11 mouse cellular contexts compared by ENCODE assay signal in the genomic region with DNA sequence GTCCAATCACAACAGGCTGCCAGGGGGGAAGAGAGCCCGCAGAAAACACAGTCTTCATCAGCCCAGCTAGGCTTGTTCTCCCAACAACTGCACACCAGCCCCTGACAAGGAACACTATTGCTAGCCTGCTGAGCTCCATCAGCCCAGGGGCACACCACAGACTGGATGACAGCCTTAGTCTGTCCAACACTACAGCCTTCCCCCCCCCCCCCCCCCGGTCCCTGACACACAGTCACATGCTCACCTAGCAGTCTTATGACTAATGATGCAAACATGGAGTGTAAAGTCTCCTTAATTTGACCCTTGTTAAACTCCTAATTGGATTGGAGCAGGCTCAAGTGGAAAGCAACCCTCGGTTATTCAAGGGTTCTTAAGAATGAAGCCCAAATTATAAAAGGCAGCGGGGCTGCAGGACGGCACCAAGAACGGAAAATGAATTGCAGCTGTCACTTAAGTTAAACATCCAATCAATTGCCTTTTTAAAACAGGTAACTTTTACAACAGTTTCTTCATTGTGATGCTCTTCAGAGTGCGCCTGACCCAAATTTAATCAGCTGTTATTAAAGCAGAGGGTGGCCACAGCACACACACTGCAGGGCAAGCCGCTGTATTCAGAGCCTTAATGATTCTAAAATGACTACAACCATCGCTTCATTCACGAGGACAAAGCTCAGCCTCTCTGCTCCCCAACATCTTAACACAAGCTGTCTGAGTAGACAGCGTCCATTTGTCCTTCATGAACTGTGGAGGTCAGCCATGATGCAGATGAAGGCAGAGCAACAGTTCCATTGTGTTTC. TPM values are rescaled to one million over a fixed set of nuclear protein-coding genes. Genes with fewer than 3 reads are reported as not detected.
DNase-seq lines count a peak whose midpoint lies in the region; ATAC-seq lines count a peak whose summit lies in the region.
"Had no signal": no experiment of that assay in that cellular context is flagged by ENCODE, and none has a peak within 500 bp of the region (broad histone marks: within the 10 kb centered on the region; RNA-seq: fewer than 3 reads in every experiment).

No protein-coding gene starts in this region.

- intact Hi-C loops in left cerebral cortex, postnatal 14 days (cut with DNase I): no loop called here

- 8% methylated on average over 11 of the region's 11 CpGs for WGBS in midbrain, embryonic 13.5 days

- H3K4me1 ChIP-seq in midbrain, embryonic 13.5 days (replicated peaks): peaks cover 61% of the 10 kb centered on the region
- H3K4me1 ChIP-seq: liver, embryonic 12.5 days had no signal

- peak; percentile 15 for DNase-seq in 3134 (ENCODE audit: extremely low read depth, insufficient read length, low spot score)
- peak; percentile 53 for DNase-seq in brain, adult 2 months (ENCODE audit: low read depth, low spot score)
- peak; percentile 64 for DNase-seq in forelimb bud, embryonic 11.5 days (ENCODE audit: low read depth, low spot score)
- DNase-seq in adrenal gland, postnatal 10 days: no peak
- no peak for DNase-seq in left cerebral cortex, postnatal 14 days (ENCODE audit: low spot score in 2 of 2)
- DNase-seq in adrenal gland, adult (ENCODE audit: inconsistent age in 2 of 2, low spot score in 1 of 2): no peak
- DNase-seq: adrenal gland, postnatal 25 days; cerebellum, postnatal 25 days; heart, postnatal 4 days had no signal

- ATAC-seq in midbrain, embryonic 13.5 days: peak; percentile 91
- ATAC-seq: liver, embryonic 12.5 days had no signal

- H3K36me3 ChIP-seq in midbrain, embryonic 13.5 days: no peaks in the 10 kb centered on the region
- H3K36me3 ChIP-seq: liver, embryonic 12.5 days had no signal

- no peaks in the 10 kb centered on the region for H3K27me3 ChIP-seq in midbrain, embryonic 13.5 days
- H3K27me3 ChIP-seq: liver, embryonic 12.5 days had no signal

- H3K4me3 ChIP-seq in midbrain, embryonic 13.5 days (replicated peaks): no peak overlapping the region
- H3K4me3 ChIP-seq: liver, embryonic 12.5 days had no signal

- H3K4me2 ChIP-seq in midbrain, embryonic 13.5 days (replicated peaks): peak overlapping the region; percentile 31
- H3K4me2 ChIP-seq: liver, embryonic 12.5 days had no signal

- H3K9me3 ChIP-seq in midbrain, embryonic 13.5 days: no peaks in the 10 kb centered on the region
- H3K9me3 ChIP-seq: liver, embryonic 12.5 days had no signal

- H3K27ac ChIP-seq in midbrain, embryonic 13.5 days: peak overlapping the region; percentile 88
- H3K27ac ChIP-seq: liver, embryonic 12.5 days had no signal

- H3K9ac ChIP-seq in midbrain, embryonic 13.5 days (replicated peaks): peak overlapping the region; percentile 21; the same call in 1 of the 2 replicates
- H3K9ac ChIP-seq: liver, embryonic 12.5 days had no signal

RNA-seq across cellular contexts. Expression of gene Mab21l1, which starts 26.3 kb away (rescaled TPM):
- 157 and 181 TPM in 2 replicates for polyA plus RNA-seq in midbrain, embryonic 13.5 days (2015; fragmentation: Nextera tagmentation; extraction: Ambion mirVana)
- total RNA-seq in adrenal gland, postnatal 10 days (2021): 1 to 10 TPM; 1.4 to 2.9 TPM
- total RNA-seq in left cerebral cortex, postnatal 14 days (2021): 1 to 10 TPM in 1 of 2 experiments, under 1 TPM in 1; 0.86 to 2.1 TPM

Comparison
In these comparisons a context has a peak if more than half of its experiments do, and no peak if none do; other contexts are left out.
1. DNase-seq: peak in 3134 (single experiment), brain, adult 2 months (single experiment) and forelimb bud, embryonic 11.5 days (single experiment); none in adrenal gland, postnatal 10 days (single experiment), left cerebral cortex, postnatal 14 days (0 of 2) and adrenal gland, adult (0 of 2).